Mouse (Mus musculus) olfactory bulb, adult 2 months (tissue): ENCODE results near the gene Clec16a. TPM values are rescaled to one million over a fixed set of nuclear protein-coding genes. Genes with fewer than 3 reads are reported as not detected.

Experiments used
- H3K27ac ChIP-seq: fragments of 200-500 bp; 2 replicates; pipeline ENCODE4 v1.5.1; 2012; ENCODE audit warnings: low read depth, low read length; ENCODE audit not compliant: insufficient read depth
- H3K4me1 ChIP-seq: fragments of 200-500 bp; 2 replicates; pipeline ENCODE4 v1.6.1; 2012; ENCODE audit warnings: low read length; ENCODE audit not compliant: control insufficient read depth, insufficient read depth
- H3K4me3 ChIP-seq: fragments of 200-500 bp; 2 replicates; pipeline ENCODE4 v1.5.1; 2012; ENCODE audit warnings: mild to moderate bottlenecking, low read depth, low read length, moderate library complexity; ENCODE audit not compliant: insufficient read depth
- CTCF ChIP-seq: fragments of 200-500 bp; IDR thresholded peaks from 2 replicates; pipeline ENCODE4 v1.5.1; 2012; ENCODE audit warnings: low read depth, mild to moderate bottlenecking, low read length, moderate library complexity; ENCODE audit not compliant: insufficient read depth
- POLR2A ChIP-seq: fragments of 200-500 bp; IDR thresholded peaks from 2 replicates; pipeline ENCODE4 v1.6.1; 2012; ENCODE audit warnings: mild to moderate bottlenecking, low read depth, low read length, moderate library complexity; ENCODE audit not compliant: insufficient read depth
- WGBS: fragments of 180-500 bp; shearing (Covaris S2); methylation state at CpG from one replicate; pipeline ENCODE4 v1.1.7; 2018; 5-methylcytosine and 5-hydroxymethylcytosine counted together
- polyA plus RNA-seq: library from polyadenylated mRNA; stranded (reverse); fragments of >200 nt; gene quantifications from 2 replicates; pipeline ENCODE4 v1.2.4, GENCODE M21; 2012; ENCODE audit warnings: low replicate concordance; ENCODE audit not compliant: missing spikeins, insufficient read depth, insufficient read length

The Clec16a gene
- polyA plus RNA-seq, 1 experiment: 285 TPM

DNA sequence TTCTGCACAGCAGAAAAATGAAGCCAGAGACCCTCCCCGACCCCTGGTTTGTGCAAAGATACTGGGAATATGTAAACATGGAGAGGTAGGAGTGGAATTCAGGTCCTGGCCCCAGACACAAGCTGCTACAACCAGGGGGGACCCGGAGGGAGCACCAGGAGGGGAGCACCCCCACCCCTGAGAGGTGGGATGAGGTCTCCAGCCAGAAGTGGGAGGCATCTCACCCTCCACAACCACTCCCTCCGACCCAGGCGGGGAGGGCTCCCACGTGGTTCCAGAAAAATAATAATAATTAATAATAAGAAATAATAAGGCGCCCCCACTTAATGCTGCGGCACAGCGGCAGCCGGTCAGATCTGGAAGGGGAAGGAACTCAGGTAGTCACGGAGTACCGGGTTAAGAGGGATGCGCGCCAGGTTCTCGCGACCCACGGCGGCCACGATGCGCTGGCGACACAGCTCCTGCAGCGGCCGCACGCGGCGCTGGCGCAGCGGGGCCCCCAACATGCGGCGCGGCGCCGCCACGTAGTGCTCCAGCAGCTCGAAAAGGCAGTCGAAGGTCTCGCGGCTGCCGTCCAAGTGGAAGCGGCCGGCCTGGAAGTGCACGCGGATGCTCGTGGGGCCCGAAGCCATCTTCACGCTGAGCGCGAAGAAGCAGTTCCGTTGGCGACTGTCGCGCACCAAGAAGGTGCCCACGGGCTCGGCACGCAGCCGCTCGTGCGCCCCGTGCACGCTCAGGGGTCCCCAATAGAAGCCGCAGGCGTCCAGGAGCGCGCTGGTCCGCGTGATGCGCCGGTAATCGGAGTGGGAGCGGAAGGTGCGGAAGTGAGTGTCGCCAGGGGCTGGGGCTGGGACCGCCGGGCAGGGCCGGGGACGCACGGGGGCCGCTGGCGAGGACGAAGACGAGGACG, 239.0 kb downstream of the Clec16a start:
- WGBS: 4% methylated on average over 81 of the region's 81 CpGs
- Histone ChIP-seq H3K4me1 (peaks cover 24% of the 10 kb centered on the region), H3K27ac (no peak overlapping the region), H3K4me3 (peak overlapping the region; percentile 69)
- TF ChIP-seq CTCF (no peak), POLR2A (no peak)

DNA sequence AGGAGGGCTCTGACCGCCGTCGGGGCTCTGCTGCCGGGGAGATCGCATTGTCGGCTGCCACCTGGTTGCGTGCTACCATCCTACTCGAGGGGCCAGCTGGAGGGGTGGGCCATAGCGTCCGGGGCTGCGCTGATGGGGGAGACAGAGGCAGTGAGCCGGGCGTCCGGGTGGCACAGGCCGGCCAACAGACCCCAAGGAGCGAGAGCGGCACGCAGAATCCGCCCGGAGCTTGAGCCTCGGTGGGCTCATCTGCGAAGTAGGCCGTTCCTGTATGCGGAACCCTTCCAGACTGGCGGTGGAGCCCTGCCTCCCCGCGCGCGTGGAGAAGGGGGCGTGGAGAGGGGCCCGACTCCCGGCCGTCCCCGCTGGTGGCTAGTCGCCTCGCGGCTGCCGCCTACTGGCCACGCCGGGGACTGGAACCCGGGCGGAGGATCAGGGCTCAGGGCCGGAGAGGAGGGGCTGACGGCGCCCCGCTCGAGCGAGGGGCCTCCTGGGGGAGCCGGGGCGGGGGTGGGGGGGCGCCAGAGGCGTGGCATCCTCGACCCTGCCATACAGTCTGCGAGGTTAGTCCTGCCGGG, 239.7 kb downstream of the Clec16a start:
- Histone ChIP-seq H3K27ac (peak overlapping the region; percentile 71), H3K4me3 (peak overlapping the region; percentile 69), H3K4me1 (peaks cover 24% of the 10 kb centered on the region)
- peak; percentile 78 for TF ChIP-seq CTCF
- TF ChIP-seq POLR2A: no peak
- WGBS: under 1% methylated on average over 55 of the region's 55 CpGs

DNA sequence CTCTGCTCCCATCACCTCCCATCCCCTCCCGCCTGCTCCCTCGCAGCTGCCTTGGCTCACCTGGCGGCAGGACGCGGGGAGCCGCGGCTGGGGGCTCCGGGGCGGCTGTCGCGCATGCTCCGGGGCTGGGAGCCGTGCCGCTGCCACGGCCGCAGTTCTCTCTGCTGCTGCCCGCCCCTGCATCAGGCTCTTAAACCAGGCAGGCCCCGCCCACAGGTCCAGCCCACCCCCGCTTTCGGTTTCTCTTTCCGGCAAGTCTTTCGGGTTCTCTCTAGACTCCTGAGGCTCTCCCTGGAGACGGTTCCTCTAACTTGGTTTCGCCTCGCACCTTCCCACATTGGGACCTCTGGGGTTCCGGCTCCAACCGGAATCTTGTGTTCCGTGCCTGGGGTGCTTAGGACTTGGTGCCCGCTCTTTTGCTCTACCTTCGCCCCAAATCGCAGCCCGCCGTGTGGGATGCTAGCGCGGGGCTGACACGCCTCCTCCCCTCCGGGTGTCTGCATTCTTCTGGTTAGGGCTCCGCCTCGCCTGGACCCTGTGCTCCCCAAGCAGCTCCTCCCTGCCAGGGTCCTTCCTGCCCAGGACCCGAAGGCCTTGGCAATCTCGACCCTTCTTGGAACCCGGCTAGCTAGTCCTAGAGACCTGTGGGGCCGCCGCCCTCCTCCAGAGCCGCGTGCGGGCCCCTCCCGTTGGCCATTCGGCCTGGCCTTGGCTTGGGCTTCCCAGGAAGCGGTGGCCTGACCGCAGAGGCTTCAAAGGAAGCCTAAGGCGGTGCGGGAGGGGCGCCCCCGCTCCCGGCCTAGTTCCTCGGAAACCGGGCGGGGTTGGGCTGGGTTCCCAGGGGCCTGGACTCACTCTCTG, 240.5 kb downstream of the Clec16a start, which contains the start of gene Socs1:
Gene Socs1, minus strand, starts transcription at position 166 of the 861 bp plus-strand sequence.
- WGBS: under 1% methylated on average over 59 of the region's 59 CpGs
- H3K4me1 ChIP-seq: peaks cover 24% of the 10 kb centered on the region
- H3K27ac ChIP-seq: peak within 1 kb of the TSS; percentile 71
- TF ChIP-seq CTCF (no peak), POLR2A (peak; percentile 45; the same call in 1 of the 2 replicates)
- peak within 1 kb of the TSS; percentile 69 for H3K4me3 ChIP-seq

DNA sequence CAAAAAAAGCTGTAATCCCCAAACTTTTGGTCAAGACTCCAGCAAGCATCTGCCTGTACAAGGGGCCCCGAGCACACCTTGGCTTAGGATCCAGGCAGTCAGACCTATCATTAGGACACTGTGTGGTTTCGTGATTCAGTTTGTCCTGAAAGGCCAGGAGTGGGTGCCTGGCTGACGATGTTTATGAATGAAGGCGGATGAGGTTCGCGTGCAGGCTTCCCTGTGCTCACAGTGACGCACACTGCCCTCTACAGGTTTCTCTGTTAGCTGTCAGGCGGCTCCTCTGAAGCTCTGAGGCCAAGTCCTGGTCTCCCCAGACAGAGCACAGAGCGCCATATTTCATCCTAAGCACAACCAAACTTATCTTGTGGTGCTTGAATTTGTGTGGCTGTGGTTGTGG, 241.1 kb downstream of the Clec16a start:
- H3K27ac ChIP-seq: peak overlapping the region; percentile 71
- TF ChIP-seq POLR2A: no peak
- peak; percentile 73 for TF ChIP-seq CTCF
- peaks cover 24% of the 10 kb centered on the region for H3K4me1 ChIP-seq
- H3K4me3 ChIP-seq: peak overlapping the region; percentile 69
- WGBS: under 1% methylated on average over 9 of the region's 9 CpGs

DNA sequence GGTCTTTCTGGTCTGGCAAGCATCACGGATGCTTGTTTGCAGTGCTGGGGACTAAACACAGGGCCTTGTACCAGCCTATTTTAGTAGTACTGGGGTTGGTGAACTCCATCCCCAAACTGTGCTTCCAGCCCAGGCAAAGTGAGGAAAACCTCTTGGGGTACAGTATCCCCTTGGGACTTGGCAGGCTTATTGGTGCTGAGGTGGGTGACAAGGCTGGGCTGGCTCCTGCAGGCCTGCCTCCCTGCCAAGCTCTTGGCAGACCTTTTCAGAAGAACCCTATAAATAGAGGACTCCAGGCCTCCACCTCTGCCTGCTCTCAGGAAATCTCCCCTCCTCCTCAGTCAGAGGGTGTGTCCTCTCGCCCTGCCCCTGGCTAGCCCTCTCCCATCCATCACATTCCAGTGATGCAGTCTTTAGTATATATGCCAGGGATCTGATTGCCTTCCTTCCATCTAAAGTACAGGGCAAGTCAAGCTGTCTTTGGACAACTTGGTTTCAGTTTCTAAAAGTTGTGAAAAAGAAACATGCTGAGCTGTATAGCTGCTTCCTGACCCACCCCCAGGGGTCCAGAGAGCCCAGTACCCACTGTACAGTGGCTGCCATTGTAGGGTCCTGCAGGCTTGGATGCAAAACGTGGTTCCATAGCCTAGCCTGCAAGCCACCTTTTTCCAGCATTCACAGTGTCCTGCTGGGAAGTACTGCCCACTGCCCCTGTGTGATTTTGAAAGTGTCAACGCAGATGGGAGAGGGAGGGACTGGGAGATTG, 241.8 kb downstream of the Clec16a start:
- Histone ChIP-seq H3K4me1 (peaks cover 24% of the 10 kb centered on the region), H3K4me3 (no peak overlapping the region), H3K27ac (no peak overlapping the region; the same call in 1 of the 2 replicates)
- 68% methylated on average over 4 of the region's 4 CpGs for WGBS
- no peak for TF ChIP-seq POLR2A
- TF ChIP-seq CTCF: no peak

DNA sequence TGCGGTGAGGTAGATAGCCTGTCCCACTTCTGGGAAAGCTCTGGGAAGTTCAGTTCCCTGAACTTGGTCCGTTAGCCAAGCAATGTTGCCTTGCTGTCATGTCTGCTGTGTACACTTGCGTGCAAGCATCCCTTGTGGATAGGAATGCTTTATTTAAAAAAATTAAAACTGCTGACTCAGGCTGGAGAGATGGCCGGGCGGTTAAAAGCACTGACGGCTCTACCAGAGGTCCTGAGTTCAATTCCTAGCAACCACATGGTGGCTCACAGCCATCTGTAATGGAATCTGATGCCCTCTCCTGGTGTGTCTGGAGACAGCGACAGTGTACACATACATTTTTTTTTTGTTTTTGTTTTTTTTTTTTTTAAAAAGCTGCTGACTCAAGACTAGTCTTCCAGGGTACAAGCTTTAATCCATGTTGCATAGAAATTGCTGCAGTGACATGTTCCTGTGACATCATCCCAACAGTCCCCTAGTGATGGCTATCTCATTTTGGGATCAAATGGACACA, 242.5 kb downstream of the Clec16a start:
- Histone ChIP-seq H3K4me1 (peaks cover 21% of the 10 kb centered on the region), H3K4me3 (no peak overlapping the region), H3K27ac (no peak overlapping the region)
- whole genome bisulfite sequencing: 84% methylated on average over 7 of the region's 7 CpGs
- TF ChIP-seq POLR2A (no peak), CTCF (no peak)

DNA sequence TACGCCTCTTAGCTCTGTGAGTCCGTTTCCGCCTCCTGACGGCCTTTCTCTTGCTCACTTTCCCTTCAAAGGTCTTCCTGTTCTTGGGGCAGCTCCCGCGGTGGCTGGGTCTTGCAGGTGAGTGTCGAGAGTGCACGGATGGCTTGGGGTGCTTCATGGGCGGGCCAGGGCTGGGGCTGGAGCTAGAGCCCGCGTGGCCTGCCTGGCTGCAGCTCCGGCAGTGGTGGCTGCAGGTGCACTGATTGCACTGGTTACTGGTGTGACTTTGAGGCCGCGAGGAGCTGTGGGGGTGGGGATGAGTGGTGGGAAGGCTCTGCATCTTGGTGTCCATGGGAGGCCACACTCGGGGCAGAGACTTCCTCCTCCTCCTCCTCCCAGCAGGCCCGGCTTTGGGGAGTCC, 243.1 kb downstream of the Clec16a start, which contains the start of gene Tnp2:
Gene Tnp2, minus strand, starts transcription at position 390 of the 400 bp plus-strand sequence.
- TF ChIP-seq CTCF (no peak), POLR2A (no peak)
- 71% methylated on average over 16 of the region's 16 CpGs for WGBS
- no peak within 1 kb of the TSS for H3K4me3 ChIP-seq
- no peak within 1 kb of the TSS for H3K27ac ChIP-seq
- peaks cover 15% of the 10 kb centered on the region for H3K4me1 ChIP-seq

DNA sequence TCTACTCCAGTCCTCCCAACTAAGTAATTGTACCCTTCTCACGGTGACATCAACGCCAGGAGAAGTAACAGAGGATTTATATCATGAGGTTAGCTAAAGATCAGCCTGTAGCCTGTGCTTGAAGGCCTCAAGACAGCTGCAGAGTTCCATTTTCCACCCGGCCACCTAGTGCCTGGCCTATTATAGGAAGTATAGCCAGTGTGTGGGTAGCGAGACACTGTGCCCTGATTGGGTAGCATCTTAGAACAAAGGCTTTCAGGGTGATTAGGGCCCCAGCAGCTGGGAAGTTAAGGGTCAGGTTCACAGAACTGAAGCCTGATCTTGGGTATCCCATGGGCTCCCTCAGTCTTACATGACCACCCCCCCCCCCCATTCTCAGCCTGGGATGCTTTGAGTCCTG, 243.7 kb downstream of the Clec16a start:
- H3K4me3 ChIP-seq: no peak overlapping the region
- H3K27ac ChIP-seq: no peak overlapping the region
- 72% methylated on average over 4 of the region's 4 CpGs for WGBS
- H3K4me1 ChIP-seq: peaks cover 15% of the 10 kb centered on the region
- TF ChIP-seq POLR2A (no peak), CTCF (no peak)
